Mouse (Mus musculus) liver, adult (tissue): ENCODE measurements around the gene Gsto1.

Source experiments
- GATA4 ChIP-seq: IDR thresholded peaks from 2 replicates; pipeline ENCODE4 v1.6.1; 2014; ENCODE audit warnings: mild to moderate bottlenecking, low read length; ENCODE audit not compliant: insufficient replicate concordance

Gsto1 gene

GRCm38 (mm10) chr19:47854796-47855783 lies at the start of gene Gsto1:
Gene Gsto1, plus strand, starts transcription at chr19:47854970.
- no peak for TF ChIP-seq GATA4

- no peak for TF ChIP-seq GATA4
Measured at GRCm38 (mm10) chr19:47812091-47812490, 42.7 kb upstream of the Gsto1 start.

- no peak for TF ChIP-seq GATA4
Measured at GRCm38 (mm10) chr19:47814721-47815120, 40.0 kb upstream of the Gsto1 start.

GRCm38 (mm10) chr19:47817692-47818091 lies 37.1 kb upstream of the Gsto1 start:
- TF ChIP-seq GATA4: no peak

- no peak for TF ChIP-seq GATA4
Measured at GRCm38 (mm10) chr19:47820832-47821493, 33.8 kb upstream of the Gsto1 start.

- no peak for TF ChIP-seq GATA4
Measured at GRCm38 (mm10) chr19:47821494-47821872, 33.3 kb upstream of the Gsto1 start.

- TF ChIP-seq GATA4: no peak
Measured at GRCm38 (mm10) chr19:47822143-47822796, 32.5 kb upstream of the Gsto1 start.

GRCm38 (mm10) chr19:47824026-47824425 lies 30.7 kb upstream of the Gsto1 start:
- no peak for TF ChIP-seq GATA4

GRCm38 (mm10) chr19:47829913-47830450 lies 24.8 kb upstream of the Gsto1 start:
- no peak for TF ChIP-seq GATA4

- no peak for TF ChIP-seq GATA4
Measured at GRCm38 (mm10) chr19:47831111-47831510, 23.7 kb upstream of the Gsto1 start.

- TF ChIP-seq GATA4: no peak
Measured at GRCm38 (mm10) chr19:47832316-47832715, 22.5 kb upstream of the Gsto1 start.

GRCm38 (mm10) chr19:47834614-47835013 lies 20.2 kb upstream of the Gsto1 start:
- no peak for TF ChIP-seq GATA4

GRCm38 (mm10) chr19:47835776-47836175 lies 19.0 kb upstream of the Gsto1 start:
- TF ChIP-seq GATA4: no peak

GRCm38 (mm10) chr19:47836701-47837526 lies 17.9 kb upstream of the Gsto1 start:
- no peak for TF ChIP-seq GATA4
